21 mouse cellular contexts compared by ENCODE assay signal in the genomic region with DNA sequence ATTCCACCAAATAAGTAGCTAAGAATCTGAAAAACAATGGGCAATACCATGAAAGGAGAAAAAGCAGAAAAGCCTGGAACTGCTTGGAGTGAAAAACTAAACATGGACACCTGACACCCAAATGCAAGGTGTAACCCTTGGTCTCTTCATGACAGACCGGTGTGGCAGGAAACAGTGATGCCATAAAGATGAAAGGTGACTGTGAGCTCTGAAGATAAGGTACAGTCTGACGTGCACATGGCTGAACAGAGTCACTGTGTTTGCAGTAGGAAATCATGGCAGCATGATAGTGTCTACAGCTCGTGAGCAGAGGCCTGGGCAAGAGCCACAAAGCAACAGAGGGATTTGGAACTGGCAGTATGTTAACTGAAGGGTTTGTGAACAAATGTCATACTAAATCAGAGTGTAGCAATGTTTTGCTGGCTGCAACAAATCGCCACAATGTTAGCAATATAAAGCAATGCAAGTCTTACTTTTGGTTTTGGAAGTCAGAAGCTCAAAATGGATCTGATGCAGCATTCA. TPM values are rescaled to one million over a fixed set of nuclear protein-coding genes. Genes with fewer than 3 reads are reported as not detected.
"Had no signal": no experiment of that assay in that cellular context is flagged by ENCODE, and none has a peak within 500 bp of the region (broad histone marks: within the 10 kb centered on the region; RNA-seq: fewer than 3 reads in every experiment).

No protein-coding gene starts in this region.

- H3K27me3 ChIP-seq: limb, embryonic 13.5 days; liver, embryonic 12.5 days; liver, embryonic 15.5 days; lung, embryonic 15.5 days had no signal

- H3K9ac ChIP-seq: limb, embryonic 13.5 days; liver, embryonic 12.5 days; liver, embryonic 15.5 days; lung, embryonic 15.5 days had no signal

- H3K27ac ChIP-seq: kidney, postnatal 0 days; limb, embryonic 10.5 days; limb, embryonic 13.5 days; liver, embryonic 12.5 days; liver, embryonic 15.5 days; lung, embryonic 15.5 days had no signal

- H3K36me3 ChIP-seq: limb, embryonic 10.5 days; limb, embryonic 13.5 days; liver, embryonic 12.5 days; liver, embryonic 15.5 days; lung, embryonic 15.5 days had no signal

- DNase-seq: kidney, adult 2 months; kidney, postnatal 36 days; layer of hippocampus, adult 9-11 months; liver; lung, adult 18-20 months; lung, postnatal 10 days; lung, postnatal 4 days; midbrain, embryonic 14.5 days; retina, postnatal 1 day; right cerebral cortex, postnatal 25 days; spleen, adult 18-20 months; thymus, adult 18-20 months; thymus, postnatal 25 days had no signal

- H3K9me3 ChIP-seq: limb, embryonic 10.5 days; limb, embryonic 13.5 days; liver, embryonic 12.5 days; liver, embryonic 15.5 days; lung, embryonic 15.5 days had no signal

- ATAC-seq: inflammation-experienced regulatory T-cells, adult 6 months; liver, embryonic 12.5 days had no signal

- H3K4me1 ChIP-seq: limb, embryonic 10.5 days; limb, embryonic 13.5 days; liver, embryonic 12.5 days; liver, embryonic 15.5 days; lung, embryonic 15.5 days had no signal

- H3K4me2 ChIP-seq: limb, embryonic 13.5 days; liver, embryonic 12.5 days; liver, embryonic 15.5 days; lung, embryonic 15.5 days; midbrain, embryonic 11.5 days had no signal

- H3K4me3 ChIP-seq: limb, embryonic 10.5 days; limb, embryonic 13.5 days; liver, embryonic 12.5 days; liver, embryonic 15.5 days; lung, embryonic 15.5 days had no signal

RNA-seq across cellular contexts. Expression of a gene that starts 34.0 kb away (rescaled TPM):
- polyA plus RNA-seq: inflammation-experienced regulatory T-cells, adult 6 months had no signal
